In the genomic region with DNA sequence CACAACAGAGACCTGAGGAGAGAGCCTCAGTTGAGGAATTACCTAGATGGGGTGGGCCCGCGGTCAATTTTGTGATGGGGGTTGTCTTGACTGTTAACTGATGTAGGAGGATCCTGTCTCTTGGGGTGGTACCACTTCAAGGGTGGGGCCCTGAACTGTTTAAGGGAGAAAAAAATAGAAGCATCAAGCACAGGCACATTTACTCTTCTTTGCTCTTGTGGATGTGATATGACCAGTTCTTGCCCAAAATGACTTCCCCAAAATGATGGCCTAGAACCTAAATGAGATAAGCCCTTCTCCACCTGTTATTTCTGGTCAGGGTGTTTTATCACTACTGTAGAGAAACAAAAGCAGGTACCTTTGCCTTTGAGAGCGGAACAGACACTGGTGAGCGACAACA, we compare ENCODE assay signal across 16 mouse cellular contexts.
"Had no signal": no experiment of that assay in that cellular context is flagged by ENCODE, and none has a peak within 500 bp of the region (broad histone marks: within the 10 kb centered on the region; RNA-seq: fewer than 3 reads in every experiment).

No protein-coding gene starts in this region.

- H3K9me3 ChIP-seq: megakaryocyte, embryonic 14.5 days; midbrain, embryonic 10.5 days; midbrain, embryonic 12.5 days; neural tube, embryonic 12.5 days had no signal

- H3K4me1 ChIP-seq: midbrain, embryonic 10.5 days; midbrain, embryonic 12.5 days; neural tube, embryonic 12.5 days had no signal

- H3K27ac ChIP-seq: macrophage; midbrain, embryonic 10.5 days; midbrain, embryonic 12.5 days; neural tube, embryonic 12.5 days had no signal

- H3K27me3 ChIP-seq: megakaryocyte, embryonic 14.5 days; midbrain, embryonic 12.5 days; neural tube, embryonic 12.5 days had no signal

- H3K9ac ChIP-seq: lung, embryonic 14.5 days; midbrain, embryonic 12.5 days; neural tube, embryonic 12.5 days had no signal

- DNase-seq: lung, adult 18-20 months; lung, embryonic 14.5 days; lung, postnatal 14 days; lung, postnatal 36 days; midbrain, embryonic 14.5 days; right cerebral cortex, postnatal 25 days; right cerebral cortex, postnatal 4 days; spleen, adult 18-20 months; thymus, adult 18-20 months; thymus, postnatal 14 days; thymus, postnatal 36 days had no signal

- H3K4me3 ChIP-seq: megakaryocyte, embryonic 14.5 days; midbrain, embryonic 10.5 days; midbrain, embryonic 12.5 days; neural tube, embryonic 12.5 days had no signal

- H3K4me2 ChIP-seq: lung, embryonic 14.5 days; midbrain, embryonic 12.5 days; neural tube, embryonic 12.5 days had no signal
